Mouse (Mus musculus) heart, adult 2 months (tissue): ENCODE results near the gene Tango6.

ENCODE experiments used
- EP300 ChIP-seq: fragments of 200-500 bp; IDR thresholded peaks from 2 replicates; pipeline ENCODE4 v1.6.1; 2011; ENCODE audit warnings: low read depth, low read length, control low read depth; ENCODE audit not compliant: insufficient read depth
- POLR2A ChIP-seq: fragments of 200-500 bp; IDR thresholded peaks from 2 replicates; pipeline ENCODE4 v1.6.1; 2011; ENCODE audit warnings: mild to moderate bottlenecking, low read depth, low read length, control low read depth; ENCODE audit not compliant: insufficient read depth

GRCm38 (mm10) chr8:106743361-106743760 lies 60.5 kb downstream of the Tango6 start:
- TF ChIP-seq POLR2A: no peak
- no peak for TF ChIP-seq EP300
